Mouse (Mus musculus): ENCODE measurements around the gene Ergic3. TPM values are rescaled to one million over a fixed set of nuclear protein-coding genes. Genes with fewer than 3 reads are reported as not detected.
A peak's percentile ranks its signal among the peaks of the same experiment; 100 is the strongest.

Gene Ergic3
- total and polyA plus RNA-seq, 2 experiments from 2014 or later: 288 to 472 TPM

DNA sequence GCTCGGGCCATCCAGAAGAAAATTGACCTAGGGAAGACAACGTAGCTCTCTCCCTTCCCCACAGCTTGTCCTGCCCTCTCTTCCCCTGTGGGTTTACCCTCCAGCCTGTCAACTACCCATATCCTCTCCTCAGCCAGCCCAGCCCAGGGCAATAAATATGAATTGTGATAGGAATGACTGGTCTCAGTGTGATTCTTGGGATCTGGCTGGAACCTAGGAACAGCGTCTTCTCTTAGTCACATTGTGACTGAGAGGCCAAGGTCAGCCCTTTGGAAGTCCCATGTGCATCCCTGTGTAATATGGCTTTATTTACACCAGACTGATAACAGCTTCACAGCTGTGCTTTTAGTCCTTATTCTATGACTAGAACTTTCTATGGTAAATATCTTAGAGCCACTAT, 10.3 kb downstream of the Ergic3 start:
- 92% methylated on average over 3 of the region's 3 CpGs for WGBS
- DNase-seq (ENCODE audit: low spot score) (no peak), ATAC-seq (no peak)
- no peak overlapping the region for H3K27ac ChIP-seq
- no peak overlapping the region for H3K4me2 ChIP-seq (ENCODE audit: low read depth, low read length)
- peaks cover 57% of the 10 kb centered on the region for H3K36me3 ChIP-seq (ENCODE audit: insufficient read depth, low read length)
- no peak for TF ChIP-seq CTCF (IDR thresholded peaks at IDR 0.05; ENCODE audit: low read depth)
- H3K4me1 ChIP-seq (ENCODE audit: insufficient read depth, low read length): no peaks in the 10 kb centered on the region
- H3K27me3 ChIP-seq (ENCODE audit: insufficient read depth, low read length): no peaks in the 10 kb centered on the region
- no peak overlapping the region for H3K4me3 ChIP-seq (ENCODE audit: low read length)
- H3K9ac ChIP-seq (replicated peaks; ENCODE audit: low read length): no peak overlapping the region
- H3K9me3 ChIP-seq (ENCODE audit: low read length): no peaks in the 10 kb centered on the region

DNA sequence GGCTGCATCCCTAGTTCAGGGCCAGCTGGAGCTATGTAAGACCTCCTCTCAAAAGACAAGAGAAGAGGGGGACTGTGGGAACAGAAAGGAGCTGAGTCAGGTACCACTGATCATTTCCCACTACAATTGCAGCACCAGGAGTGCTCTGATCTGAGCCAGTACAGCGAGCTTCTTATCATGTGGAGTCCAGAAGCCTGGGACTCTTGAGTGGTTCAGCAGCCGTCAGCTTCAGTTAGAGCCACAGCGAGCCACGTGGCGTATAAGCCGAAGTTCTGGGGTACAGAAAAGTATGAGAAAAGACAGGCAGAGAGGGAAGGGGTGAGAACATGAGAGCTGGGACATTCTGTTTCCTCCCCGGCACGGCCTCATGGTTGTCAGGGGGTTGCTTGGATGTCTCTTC, 13.4 kb downstream of the Ergic3 start:
- H3K36me3 ChIP-seq (ENCODE audit: insufficient read depth, low read length): peaks cover 31% of the 10 kb centered on the region; the same call in 1 of the 2 replicates
- H3K27ac ChIP-seq: no peak overlapping the region
- ATAC-seq (no peak), DNase-seq (ENCODE audit: low spot score) (no peak)
- H3K27me3 ChIP-seq (ENCODE audit: insufficient read depth, low read length): no peaks in the 10 kb centered on the region
- 93% methylated on average over 8 of the region's 8 CpGs for WGBS
- H3K4me2 ChIP-seq (ENCODE audit: low read depth, low read length): no peak overlapping the region
- H3K4me3 ChIP-seq (ENCODE audit: low read length): no peak overlapping the region
- no peak overlapping the region for H3K9ac ChIP-seq (replicated peaks; ENCODE audit: low read length)
- no peaks in the 10 kb centered on the region for H3K9me3 ChIP-seq (ENCODE audit: low read length)
- H3K4me1 ChIP-seq (ENCODE audit: insufficient read depth, low read length): no peaks in the 10 kb centered on the region
- no peak for TF ChIP-seq CTCF (IDR thresholded peaks at IDR 0.05; ENCODE audit: low read depth)

DNA sequence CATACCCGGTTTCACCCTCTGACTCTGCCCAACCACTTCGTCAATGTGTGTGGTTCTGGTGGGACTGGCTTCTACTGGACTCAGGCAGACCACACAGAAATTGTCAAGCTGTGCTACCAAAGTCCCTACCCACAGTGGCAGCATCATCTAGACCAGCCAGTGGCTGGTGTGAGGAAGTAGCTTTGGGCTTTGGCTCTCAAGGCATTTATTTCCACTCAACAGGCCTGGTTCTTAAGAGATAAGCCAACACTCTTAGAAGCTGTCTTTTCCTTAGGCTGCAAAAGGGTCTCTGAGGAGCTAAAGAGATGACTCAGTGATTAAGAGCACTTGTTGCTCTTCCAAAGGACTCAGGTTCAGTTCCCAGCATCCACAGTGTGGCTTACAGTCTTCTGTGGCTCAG, 13.9 kb downstream of the Ergic3 start:
- Histone ChIP-seq H3K4me3 (ENCODE audit: low read length) (no peak overlapping the region), H3K4me1 (ENCODE audit: insufficient read depth, low read length) (no peaks in the 10 kb centered on the region), H3K9ac (replicated peaks; ENCODE audit: low read length) (no peak overlapping the region), H3K27me3 (ENCODE audit: insufficient read depth, low read length) (no peaks in the 10 kb centered on the region), H3K36me3 (ENCODE audit: insufficient read depth, low read length) (peaks cover 26% of the 10 kb centered on the region; the same call in 1 of the 2 replicates), H3K9me3 (ENCODE audit: low read length) (no peaks in the 10 kb centered on the region), H3K4me2 (ENCODE audit: low read depth, low read length) (no peak overlapping the region), H3K27ac (no peak overlapping the region)
- no peak for TF ChIP-seq CTCF (IDR thresholded peaks at IDR 0.05; ENCODE audit: low read depth)
- ATAC-seq: no peak
- WGBS: 81% methylated on average over 2 of the region's 2 CpGs
- no peak for DNase-seq (ENCODE audit: low spot score)

DNA sequence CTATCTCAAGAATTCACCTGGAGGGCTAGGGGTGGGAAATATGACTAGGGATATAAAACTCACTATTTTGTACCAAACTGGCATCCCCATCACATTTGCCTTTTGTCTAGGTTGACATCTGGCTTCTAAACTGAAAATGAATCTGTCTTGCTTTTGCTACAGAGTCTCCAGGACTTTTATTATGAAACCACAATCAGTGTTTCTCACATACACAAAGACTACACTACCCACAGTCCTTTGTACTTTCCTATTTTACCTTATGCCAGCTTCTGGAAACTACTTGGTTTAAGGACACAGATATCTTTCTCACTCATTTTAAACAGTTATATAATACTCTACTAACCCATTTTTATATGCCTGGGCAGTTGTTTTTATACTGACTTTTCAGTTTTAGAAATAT, 17.6 kb downstream of the Ergic3 start:
- TF ChIP-seq CTCF (IDR thresholded peaks at IDR 0.05; ENCODE audit: low read depth): no peak
- no peaks in the 10 kb centered on the region for H3K9me3 ChIP-seq (ENCODE audit: low read length)
- no peak overlapping the region for H3K4me2 ChIP-seq (ENCODE audit: low read depth, low read length)
- ATAC-seq: no peak
- H3K27ac ChIP-seq: no peak overlapping the region
- H3K36me3 ChIP-seq (ENCODE audit: insufficient read depth, low read length): no peaks in the 10 kb centered on the region
- no peak overlapping the region for H3K4me3 ChIP-seq (ENCODE audit: low read length)
- H3K4me1 ChIP-seq (ENCODE audit: insufficient read depth, low read length): no peaks in the 10 kb centered on the region
- DNase-seq (ENCODE audit: low spot score): peak; percentile 31
- no peak overlapping the region for H3K9ac ChIP-seq (replicated peaks; ENCODE audit: low read length)
- no peaks in the 10 kb centered on the region for H3K27me3 ChIP-seq (ENCODE audit: insufficient read depth, low read length)

DNA sequence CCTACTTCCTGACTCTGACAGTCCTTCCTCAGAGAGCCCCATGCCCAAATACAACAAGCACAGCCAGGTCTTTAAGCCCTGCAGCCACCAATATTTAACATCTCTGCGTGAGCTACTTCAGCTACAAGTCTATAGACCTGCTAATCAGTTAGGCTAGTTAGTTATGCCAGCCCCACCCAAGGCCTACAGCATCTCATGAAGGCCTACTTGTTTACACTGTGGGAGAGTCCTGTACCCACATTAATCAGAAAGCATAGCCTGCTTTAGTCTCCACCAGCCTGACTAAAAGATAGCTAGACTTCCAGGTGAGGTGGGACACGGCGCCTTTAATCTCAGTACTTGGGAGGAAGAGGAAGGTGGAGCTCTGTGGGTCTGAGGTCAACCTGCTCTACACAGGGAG, 31.5 kb downstream of the Ergic3 start:
- WGBS: 89% methylated on average over 3 of the region's 3 CpGs
- no peak for DNase-seq (ENCODE audit: low spot score)
- Histone ChIP-seq H3K9me3 (ENCODE audit: low read length) (no peaks in the 10 kb centered on the region), H3K4me2 (ENCODE audit: low read depth, low read length) (no peak overlapping the region), H3K27ac (no peak overlapping the region), H3K36me3 (ENCODE audit: insufficient read depth, low read length) (no peaks in the 10 kb centered on the region), H3K4me3 (ENCODE audit: low read length) (no peak overlapping the region), H3K4me1 (ENCODE audit: insufficient read depth, low read length) (no peaks in the 10 kb centered on the region), H3K9ac (replicated peaks; ENCODE audit: low read length) (no peak overlapping the region), H3K27me3 (ENCODE audit: insufficient read depth, low read length) (no peaks in the 10 kb centered on the region)
- TF ChIP-seq CTCF (IDR thresholded peaks at IDR 0.05; ENCODE audit: low read depth): no peak
- no peak for ATAC-seq

DNA sequence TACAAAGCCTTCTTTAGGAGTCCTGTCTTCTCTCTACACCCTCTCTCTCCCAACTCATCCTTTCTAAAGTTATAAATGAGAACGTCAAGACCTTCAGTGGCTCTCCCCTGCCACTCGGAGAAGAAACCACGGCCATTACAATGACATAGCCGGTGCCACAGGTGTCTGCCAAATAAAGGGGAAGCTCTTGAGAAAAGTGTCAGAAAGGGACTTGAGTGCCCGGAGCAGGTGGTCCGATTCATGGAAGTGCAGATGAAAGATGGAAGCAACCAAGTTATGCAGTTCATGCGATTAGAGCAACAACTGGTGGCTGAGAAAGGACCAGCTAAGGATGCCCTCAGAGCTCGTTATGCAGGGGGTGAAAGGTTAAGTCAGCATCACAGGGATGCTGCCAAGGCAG, 35.1 kb downstream of the Ergic3 start:
- no peak for DNase-seq (ENCODE audit: low spot score)
- no peak overlapping the region for H3K4me2 ChIP-seq (ENCODE audit: low read depth, low read length)
- no peaks in the 10 kb centered on the region for H3K36me3 ChIP-seq (ENCODE audit: insufficient read depth, low read length)
- TF ChIP-seq CTCF (IDR thresholded peaks at IDR 0.05; ENCODE audit: low read depth): no peak
- H3K9me3 ChIP-seq (ENCODE audit: low read length): no peaks in the 10 kb centered on the region
- no peak overlapping the region for H3K4me3 ChIP-seq (ENCODE audit: low read length)
- 81% methylated on average over 8 of the region's 8 CpGs for WGBS
- H3K27me3 ChIP-seq (ENCODE audit: insufficient read depth, low read length): no peaks in the 10 kb centered on the region
- H3K27ac ChIP-seq: no peak overlapping the region
- H3K9ac ChIP-seq (replicated peaks; ENCODE audit: low read length): no peak overlapping the region
- no peaks in the 10 kb centered on the region for H3K4me1 ChIP-seq (ENCODE audit: insufficient read depth, low read length)
- no peak for ATAC-seq

DNA sequence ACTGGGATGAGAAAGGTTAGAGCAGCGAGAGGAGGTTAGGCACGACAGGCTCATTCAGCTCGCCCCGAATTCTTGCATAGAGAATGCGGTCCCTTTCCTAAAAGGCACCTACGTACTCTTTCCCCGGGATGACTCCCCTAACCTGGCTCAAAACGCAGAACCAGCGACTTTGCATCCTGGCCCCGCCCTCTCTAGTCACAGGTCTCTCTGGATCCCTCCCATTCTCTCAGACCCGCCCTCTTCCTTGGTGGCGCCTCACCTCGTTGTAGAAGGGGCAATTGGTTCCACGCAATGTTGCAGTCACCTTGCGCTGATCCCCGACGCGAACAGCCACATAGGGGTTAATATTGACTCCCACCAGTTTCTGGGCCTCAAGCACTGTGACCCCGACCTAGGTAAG, 40.1 kb downstream of the Ergic3 start:
- DNase-seq (ENCODE audit: low spot score) (no peak), ATAC-seq (no peak)
- Histone ChIP-seq H3K9ac (replicated peaks; ENCODE audit: low read length) (no peak overlapping the region), H3K27me3 (ENCODE audit: insufficient read depth, low read length) (no peaks in the 10 kb centered on the region), H3K4me1 (ENCODE audit: insufficient read depth, low read length) (no peaks in the 10 kb centered on the region), H3K4me3 (ENCODE audit: low read length) (no peak overlapping the region), H3K36me3 (ENCODE audit: insufficient read depth, low read length) (no peaks in the 10 kb centered on the region), H3K27ac (no peak overlapping the region), H3K4me2 (ENCODE audit: low read depth, low read length) (peak overlapping the region; percentile 28; the same call in 1 of the 2 replicates), H3K9me3 (ENCODE audit: low read length) (no peaks in the 10 kb centered on the region)
- no peak for TF ChIP-seq CTCF (IDR thresholded peaks at IDR 0.05; ENCODE audit: low read depth)
- 9% methylated on average over 19 of the region's 19 CpGs for WGBS

Measured in hindbrain, postnatal 0 days (tissue).